ENCODE assay signal across 9 mouse cellular contexts in genomic region chr2:35703241-35703640, GRCm38 (mm10).
DNase-seq lines count a peak whose midpoint lies in the region; ATAC-seq lines count a peak whose summit lies in the region.
"Had no signal": no experiment of that assay in that cellular context is flagged by ENCODE, and none has a peak within 500 bp of the region (broad histone marks: within the 10 kb centered on the region; RNA-seq: fewer than 3 reads in every experiment).

No protein-coding gene starts in this region.

- WGBS in forebrain, embryonic 12.5 days, result 94% methylated on average over 3 of the region's 3 CpGs
- WGBS in forebrain, embryonic 16.5 days, result 89% methylated on average over 3 of the region's 3 CpGs
- 90% methylated on average over 3 of the region's 3 CpGs for WGBS in kidney, embryonic 16.5 days
- 81% methylated on average over 3 of the region's 3 CpGs for WGBS in hindbrain, embryonic 15.5 days

- no peak overlapping the region for H3K4me3 ChIP-seq in forebrain, embryonic 12.5 days (replicated peaks)
- H3K4me3 ChIP-seq in forebrain, embryonic 16.5 days (replicated peaks; ENCODE audit: low read length), result no peak overlapping the region
- H3K4me3 ChIP-seq in kidney, embryonic 16.5 days (ENCODE audit: low read length), result no peak overlapping the region
- no peak overlapping the region for H3K4me3 ChIP-seq in hindbrain, embryonic 15.5 days

- no peaks in the 10 kb centered on the region for H3K9me3 ChIP-seq in forebrain, embryonic 12.5 days
- H3K9me3 ChIP-seq in forebrain, embryonic 16.5 days (ENCODE audit: control insufficient read depth, low read length), result no peaks in the 10 kb centered on the region
- H3K9me3 ChIP-seq in kidney, embryonic 16.5 days (ENCODE audit: low read length), result no peaks in the 10 kb centered on the region
- no peaks in the 10 kb centered on the region for H3K9me3 ChIP-seq in hindbrain, embryonic 15.5 days

- no peak for ATAC-seq in forebrain, embryonic 12.5 days (ENCODE audit: low FRiP score)
- no peak for ATAC-seq in forebrain, embryonic 16.5 days
- no peak for ATAC-seq in kidney, embryonic 16.5 days (ENCODE audit: low FRiP score, low TSS enrichment)
- no peak for ATAC-seq in hindbrain, embryonic 15.5 days (ENCODE audit: low FRiP score, low read depth)

- H3K4me1 ChIP-seq in forebrain, embryonic 12.5 days, result peaks cover 34% of the 10 kb centered on the region
- H3K4me1 ChIP-seq in forebrain, embryonic 16.5 days (replicated peaks; ENCODE audit: control insufficient read depth, insufficient read depth, low read length), result peaks cover 12% of the 10 kb centered on the region
- no peaks in the 10 kb centered on the region; the same call in 1 of the 2 replicates for H3K4me1 ChIP-seq in kidney, embryonic 16.5 days (ENCODE audit: insufficient read depth, low read length)
- peaks cover 31% of the 10 kb centered on the region for H3K4me1 ChIP-seq in hindbrain, embryonic 15.5 days (replicated peaks)

- H3K27ac ChIP-seq in forebrain, embryonic 12.5 days, result peak overlapping the region; percentile 67
- H3K27ac ChIP-seq in forebrain, embryonic 16.5 days (ENCODE audit: low read length), result no peak overlapping the region
- peak overlapping the region; percentile 35 for H3K27ac ChIP-seq in kidney, embryonic 16.5 days (ENCODE audit: low read length)
- H3K27ac ChIP-seq in hindbrain, embryonic 15.5 days (replicated peaks), result peak overlapping the region; percentile 58

- H3K27me3 ChIP-seq in forebrain, embryonic 12.5 days, result no peaks in the 10 kb centered on the region
- no peaks in the 10 kb centered on the region for H3K27me3 ChIP-seq in forebrain, embryonic 16.5 days (replicated peaks; ENCODE audit: control insufficient read depth, insufficient read depth, low read length)
- no peaks in the 10 kb centered on the region for H3K27me3 ChIP-seq in kidney, embryonic 16.5 days (ENCODE audit: insufficient read depth, low read length)
- H3K27me3 ChIP-seq in hindbrain, embryonic 15.5 days, result no peaks in the 10 kb centered on the region

- no peak overlapping the region for H3K4me2 ChIP-seq in forebrain, embryonic 12.5 days
- no peak overlapping the region for H3K4me2 ChIP-seq in forebrain, embryonic 16.5 days (ENCODE audit: low read length)
- no peak overlapping the region for H3K4me2 ChIP-seq in kidney, embryonic 16.5 days (replicated peaks; ENCODE audit: low read depth, low read length)
- H3K4me2 ChIP-seq in hindbrain, embryonic 15.5 days, result no peak overlapping the region

- no peak for DNase-seq in kidney, postnatal 25 days
- peak; percentile 75 for DNase-seq in 3T3-L1 (ENCODE audit: low read depth, low spot score)
- no peak for DNase-seq in frontal cortex, adult 2 months (ENCODE audit: extremely low spot score in 1 of 2, low spot score in 1 of 2)
- no peak for DNase-seq in spleen, adult 18-20 months
- DNase-seq: kidney, postnatal 36 days had no signal

- H3K9ac ChIP-seq in forebrain, embryonic 12.5 days, result no peak overlapping the region
- no peak overlapping the region for H3K9ac ChIP-seq in forebrain, embryonic 16.5 days (replicated peaks; ENCODE audit: low read depth, low read length)
- no peak overlapping the region for H3K9ac ChIP-seq in kidney, embryonic 16.5 days (replicated peaks; ENCODE audit: low read length)
- no peak overlapping the region for H3K9ac ChIP-seq in hindbrain, embryonic 15.5 days

- peaks cover 11% of the 10 kb centered on the region; the same call in 1 of the 2 replicates for H3K36me3 ChIP-seq in forebrain, embryonic 12.5 days (replicated peaks)
- H3K36me3 ChIP-seq in forebrain, embryonic 16.5 days (ENCODE audit: control insufficient read depth, insufficient read depth), result no peaks in the 10 kb centered on the region
- H3K36me3 ChIP-seq in kidney, embryonic 16.5 days (ENCODE audit: insufficient read depth, low read length), result peaks cover 4% of the 10 kb centered on the region; the same call in 1 of the 2 replicates
- no peaks in the 10 kb centered on the region for H3K36me3 ChIP-seq in hindbrain, embryonic 15.5 days
